In the genomic region with DNA sequence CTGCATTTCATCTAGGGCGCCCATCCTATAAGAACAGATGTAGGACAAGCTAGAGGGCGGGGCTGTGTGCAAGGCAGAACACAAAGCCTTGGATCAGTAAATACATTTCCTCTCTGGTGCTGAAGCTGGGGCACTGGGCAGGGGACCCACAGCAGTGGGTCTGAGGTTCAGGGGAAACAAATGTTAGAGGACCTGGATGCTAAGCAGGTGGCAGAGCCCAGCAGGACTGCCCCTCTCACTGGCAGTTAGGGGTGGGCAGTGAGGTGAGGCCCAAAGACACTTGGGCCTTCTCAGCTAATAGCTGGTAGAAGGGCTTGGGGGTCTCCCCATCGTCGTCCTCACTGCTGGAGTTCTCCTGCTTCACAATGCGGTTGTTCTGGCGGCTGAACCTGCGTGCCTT, we compare ENCODE assay signal across 29 mouse cellular contexts. TPM values are rescaled to one million over a fixed set of nuclear protein-coding genes. Genes with fewer than 3 reads are reported as not detected.
"Had no signal": no experiment of that assay in that cellular context is flagged by ENCODE, and none has a peak within 500 bp of the region (broad histone marks: within the 10 kb centered on the region; RNA-seq: fewer than 3 reads in every experiment).

No protein-coding gene starts in this region.

- H3K9ac ChIP-seq: heart, embryonic 13.5 days; heart, embryonic 15.5 days; hindbrain, embryonic 12.5 days; hindbrain, embryonic 14.5 days; intestine, embryonic 15.5 days; limb, embryonic 12.5 days; liver, embryonic 13.5 days; liver, embryonic 15.5 days; liver, postnatal 0 days had no signal

- H3K27ac ChIP-seq: heart, embryonic 13.5 days; heart, embryonic 15.5 days; hindbrain, embryonic 10.5 days; hindbrain, embryonic 12.5 days; hindbrain, embryonic 14.5 days; intestine, embryonic 15.5 days; layer of hippocampus, adult 2 months; left cerebral cortex, adult 2 months; limb, embryonic 10.5 days; limb, embryonic 12.5 days; liver, embryonic 13.5 days; liver, embryonic 15.5 days had no signal

- H3K36me3 ChIP-seq: hindbrain, embryonic 12.5 days; liver, embryonic 13.5 days; liver, embryonic 15.5 days had no signal

- H3K4me3 ChIP-seq: heart, embryonic 13.5 days; heart, embryonic 15.5 days; hindbrain, embryonic 10.5 days; hindbrain, embryonic 12.5 days; intestine, embryonic 15.5 days; layer of hippocampus, adult 2 months; left cerebral cortex, adult 2 months; limb, embryonic 10.5 days; limb, embryonic 12.5 days; liver, embryonic 13.5 days; liver, embryonic 15.5 days had no signal

- ATAC-seq: hindbrain, embryonic 16.5 days; inflammation-experienced regulatory T-cells, adult 6 months; intestine, embryonic 15.5 days; intestine, postnatal 0 days; liver, postnatal 0 days had no signal

- H3K27me3 ChIP-seq: heart, embryonic 13.5 days; heart, embryonic 15.5 days; intestine, embryonic 15.5 days; limb, embryonic 12.5 days had no signal

- DNase-seq: gastrocnemius, postnatal 14 days; gastrocnemius, postnatal 36 days; heart, postnatal 14 days; heart, postnatal 4 days; kidney, adult 18-20 months; kidney, adult 8-10 months; kidney, postnatal 10 days; kidney, postnatal 4 days; liver; liver, embryonic 13.5 days; liver, postnatal 0 days had no signal

- H3K9me3 ChIP-seq: heart, embryonic 15.5 days; hindbrain, embryonic 10.5 days; hindbrain, embryonic 12.5 days; intestine, embryonic 15.5 days; limb, embryonic 10.5 days; limb, embryonic 12.5 days; liver, embryonic 13.5 days; liver, embryonic 15.5 days had no signal

- H3K4me2 ChIP-seq: heart, embryonic 11.5 days; heart, embryonic 13.5 days; heart, embryonic 15.5 days; hindbrain, embryonic 12.5 days; hindbrain, embryonic 14.5 days; intestine, embryonic 15.5 days; limb, embryonic 12.5 days; liver, embryonic 11.5 days; liver, embryonic 13.5 days; liver, embryonic 15.5 days had no signal

RNA-seq across cellular contexts. Expression of a gene that starts 15.2 kb away (rescaled TPM):
- polyA plus RNA-seq: inflammation-experienced regulatory T-cells, adult 6 months had no signal

RNA-seq across cellular contexts. Expression of a gene that starts 19.4 kb away (rescaled TPM):
- total RNA-seq: gastrocnemius, adult 8-10 months; gastrocnemius, postnatal 14 days; gastrocnemius, postnatal 36 days; heart, adult 8-10 months had no signal
- polyA plus RNA-seq: liver, postnatal 0 days had no signal
